Mouse (Mus musculus) MEL-GATA-1-ER (cell line): Measurements from ENCODE around the gene Soga1.

Source experiments
- DNase-seq: peaks from one replicate; pipeline ENCODE4 v3.0.0-alpha.2; 2012; ENCODE audit warnings: low read depth; ENCODE audit errors: extremely low read depth

The Soga1 gene

GRCm38 (mm10) chr2:156990727-156991431 lies 88.2 kb downstream of the Soga1 start:
- no peak for DNase-seq

GRCm38 (mm10) chr2:156987316-156987715 lies 91.7 kb downstream of the Soga1 start:
- no peak for DNase-seq

- peak; percentile 71 for DNase-seq
Observed at GRCm38 (mm10) chr2:156982864-156983263, 96.2 kb downstream of the Soga1 start.

- no peak for DNase-seq
Observed at GRCm38 (mm10) chr2:156981291-156981690, 97.8 kb downstream of the Soga1 start.

- DNase-seq, result no peak
Observed at GRCm38 (mm10) chr2:156980059-156980458, 99.0 kb downstream of the Soga1 start.

GRCm38 (mm10) chr2:156976711-156977110 lies 102.3 kb downstream of the Soga1 start:
- DNase-seq, result no peak

GRCm38 (mm10) chr2:156974967-156975366 lies 104.1 kb downstream of the Soga1 start:
- DNase-seq, result no peak

GRCm38 (mm10) chr2:156973316-156974100 lies 105.5 kb downstream of the Soga1 start:
- no peak for DNase-seq

GRCm38 (mm10) chr2:156970253-156970652 lies 108.8 kb downstream of the Soga1 start:
- no peak for DNase-seq

- DNase-seq, result no peak
Observed at GRCm38 (mm10) chr2:156968501-156968900, 110.6 kb downstream of the Soga1 start.

GRCm38 (mm10) chr2:156967388-156967787 lies 111.7 kb downstream of the Soga1 start:
- no peak for DNase-seq
